Mouse (Mus musculus) kidney, adult 2 months (tissue): ENCODE measurements around the gene Id2.

Experiments
- CTCF ChIP-seq: fragments of 200-500 bp; conservative IDR thresholded peaks from 2 replicates; pipeline ENCODE4 v1.5.1; 2011; ENCODE audit warnings: low read depth, mild to moderate bottlenecking, control low read depth, low read length, moderate library complexity, mixed read lengths; ENCODE audit not compliant: insufficient read depth, insufficient read length
- POLR2A ChIP-seq: fragments of 200-500 bp; IDR thresholded peaks from one replicate; pipeline ENCODE4 v1.6.1; 2011; ENCODE audit warnings: low read depth, low read length, control low read depth

- TF ChIP-seq CTCF (no peak), POLR2A (no peak)
These were observed 15.9 kb upstream of the Id2 start for GRCm38 (mm10) chr12:25112806-25113205.
